Comparison of ENCODE assay signal across 9 mouse cellular contexts in the genomic region with DNA sequence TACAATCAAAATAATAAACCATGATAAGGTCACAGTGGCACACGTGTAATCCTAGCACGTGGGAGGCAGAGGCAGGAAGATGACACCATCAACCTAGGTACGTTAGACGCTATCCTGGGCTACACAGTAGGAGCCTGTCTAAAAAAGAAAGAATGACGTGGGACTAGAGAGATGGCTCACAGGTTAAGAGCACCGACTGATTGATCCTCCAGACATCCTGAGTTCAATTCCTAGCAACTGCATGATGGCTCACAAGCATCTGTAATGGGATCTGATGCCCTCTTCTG. TPM values are rescaled to one million over a fixed set of nuclear protein-coding genes. Genes with fewer than 3 reads are reported as not detected.
A peak's percentile ranks its signal among the peaks of the same experiment; 100 is the strongest.
DNase-seq lines count a peak whose midpoint lies in the region; ATAC-seq and TF ChIP-seq lines count a peak whose summit lies in the region.
"Had no signal": no experiment of that assay in that cellular context is flagged by ENCODE, and none has a peak within 500 bp of the region (broad histone marks: within the 10 kb centered on the region; RNA-seq: fewer than 3 reads in every experiment).

No protein-coding gene starts in this region.

- H3K9ac ChIP-seq in kidney, embryonic 15.5 days = no peak overlapping the region
- no peak overlapping the region for H3K9ac ChIP-seq in midbrain, postnatal 0 days (replicated peaks; ENCODE audit: low read length, poor library complexity, severe bottlenecking)
- H3K9ac ChIP-seq: embryonic facial prominence, embryonic 12.5 days; hindbrain, embryonic 13.5 days had no signal

- no peak for DNase-seq in kidney, postnatal 4 days
- peak; percentile 31 for DNase-seq in T-cell, adult 2 months (ENCODE audit: low spot score)
- DNase-seq in spleen, postnatal 14 days (ENCODE audit: low spot score in 2 of 2) = no peak
- DNase-seq in midbrain, postnatal 0 days (ENCODE audit: low spot score) = no peak

- no peaks in the 10 kb centered on the region for H3K27me3 ChIP-seq in kidney, embryonic 15.5 days
- no peaks in the 10 kb centered on the region for H3K27me3 ChIP-seq in midbrain, postnatal 0 days (ENCODE audit: insufficient read depth, low read length)
- H3K27me3 ChIP-seq: embryonic facial prominence, embryonic 12.5 days had no signal

- WGBS in kidney, embryonic 15.5 days = 26% methylated on average over 6 of the region's 6 CpGs
- WGBS in midbrain, postnatal 0 days = 39% methylated on average over 6 of the region's 6 CpGs

- 0 out of 2 replicates have a peak, but pooled peaks have one; percentile 15 for ATAC-seq in kidney, embryonic 15.5 days (replicated peaks; ENCODE audit: low FRiP score)
- ATAC-seq in granulocyte monocyte progenitor cell, adult 5-6 weeks (replicated peaks; ENCODE audit: poor library complexity, severe bottlenecking) = peak; percentile 38
- ATAC-seq in megakaryocyte progenitor cell, adult 5-6 weeks (replicated peaks; ENCODE audit: poor library complexity) = peak; percentile 36
- ATAC-seq in midbrain, postnatal 0 days (ENCODE audit: low FRiP score) = no peak

- no peak overlapping the region for H3K4me3 ChIP-seq in kidney, embryonic 15.5 days (replicated peaks)
- H3K4me3 ChIP-seq in midbrain, postnatal 0 days (ENCODE audit: low read depth, low read length) = no peak overlapping the region
- H3K4me3 ChIP-seq: embryonic facial prominence, embryonic 12.5 days; hindbrain, embryonic 13.5 days had no signal

- TF ChIP-seq CTCF in midbrain, postnatal 0 days (IDR thresholded peaks at IDR 0.05) = no peak

- H3K36me3 ChIP-seq in kidney, embryonic 15.5 days = no peaks in the 10 kb centered on the region
- no peaks in the 10 kb centered on the region for H3K36me3 ChIP-seq in midbrain, postnatal 0 days (ENCODE audit: insufficient read depth, low read length)
- H3K36me3 ChIP-seq: embryonic facial prominence, embryonic 12.5 days; hindbrain, embryonic 13.5 days had no signal

- H3K4me1 ChIP-seq in kidney, embryonic 15.5 days = 0 out of 2 replicates have a peak, but pooled peaks cover 3% of the 10 kb centered on the region
- no peaks in the 10 kb centered on the region for H3K4me1 ChIP-seq in midbrain, postnatal 0 days (ENCODE audit: insufficient read depth, low read length)

- H3K27ac ChIP-seq in kidney, embryonic 15.5 days = no peak overlapping the region
- no peak overlapping the region for H3K27ac ChIP-seq in midbrain, postnatal 0 days (ENCODE audit: low read depth, low read length)
- H3K27ac ChIP-seq: embryonic facial prominence, embryonic 12.5 days; hindbrain, embryonic 13.5 days had no signal

- H3K9me3 ChIP-seq in kidney, embryonic 15.5 days (replicated peaks) = no peaks in the 10 kb centered on the region
- H3K9me3 ChIP-seq in midbrain, postnatal 0 days (ENCODE audit: low read length) = no peaks in the 10 kb centered on the region
- H3K9me3 ChIP-seq: embryonic facial prominence, embryonic 12.5 days; hindbrain, embryonic 13.5 days had no signal

- peak overlapping the region; percentile 46 for H3K4me2 ChIP-seq in kidney, embryonic 15.5 days
- H3K4me2 ChIP-seq in midbrain, postnatal 0 days (ENCODE audit: low read depth, low read length, poor library complexity, severe bottlenecking) = no peak overlapping the region
- H3K4me2 ChIP-seq: hindbrain, embryonic 13.5 days had no signal

RNA-seq across cellular contexts. Expression of gene Rps26, which starts 13.4 kb away (rescaled TPM):
- 752 and 867 TPM in 2 replicates for polyA plus RNA-seq in kidney, embryonic 15.5 days (2015; fragmentation: Nextera tagmentation; extraction: Ambion mirVana)
- total RNA-seq in granulocyte monocyte progenitor cell, adult 5-6 weeks (2014; fragmentation: Nextera tagmentation) = 2,754 and 2,968 TPM in 2 replicates
- total RNA-seq in granulocyte monocyte progenitor cell, adult 5-6 weeks (2017) = 1,150 and 1,165 TPM in 2 replicates
- 2,069 and 2,075 TPM in 2 replicates for total RNA-seq in megakaryocyte progenitor cell, adult 5-6 weeks (2015)
- 838 and 883 TPM in 2 replicates for total RNA-seq in megakaryocyte progenitor cell, adult 5-6 weeks (2017)
- total RNA-seq in midbrain, postnatal 0 days (2014; rRNA removed) = 1,580 and 1,646 TPM in 2 replicates
- 382 and 398 TPM in 2 replicates for polyA plus RNA-seq in midbrain, postnatal 0 days (2015; fragmentation: Nextera tagmentation; extraction: Ambion mirVana)

RNA-seq across cellular contexts. Expression of gene Erbb3, which starts 23.6 kb away (rescaled TPM):
- polyA plus RNA-seq in kidney, embryonic 15.5 days (2015; fragmentation: Nextera tagmentation; extraction: Ambion mirVana) = 9.7 and 10.7 TPM in 2 replicates
- 1.6 and 1.7 TPM in 2 replicates for total RNA-seq in granulocyte monocyte progenitor cell, adult 5-6 weeks (2014; fragmentation: Nextera tagmentation)
- total RNA-seq in granulocyte monocyte progenitor cell, adult 5-6 weeks (2017) = 1.4 and 1.8 TPM in 2 replicates
- total RNA-seq in megakaryocyte progenitor cell, adult 5-6 weeks (2015) = 2.1 and 2.9 TPM in 2 replicates
- 1.7 and 2.1 TPM in 2 replicates for total RNA-seq in megakaryocyte progenitor cell, adult 5-6 weeks (2017)
- 1.1 and 1.2 TPM in 2 replicates for total RNA-seq in midbrain, postnatal 0 days (2014; rRNA removed)
- polyA plus RNA-seq in midbrain, postnatal 0 days (2015; fragmentation: Nextera tagmentation; extraction: Ambion mirVana) = 0.21 and 0.33 TPM in 2 replicates

RNA-seq across cellular contexts. Expression of gene Ikzf4, which starts 32.7 kb away (rescaled TPM):
- polyA plus RNA-seq in kidney, embryonic 15.5 days (2015; fragmentation: Nextera tagmentation; extraction: Ambion mirVana) = 1.9 and 2.2 TPM in 2 replicates
- total RNA-seq in granulocyte monocyte progenitor cell, adult 5-6 weeks (2014; fragmentation: Nextera tagmentation) = 0.62 TPM in 1 of 2 replicates, not detected in the other
- total RNA-seq in granulocyte monocyte progenitor cell, adult 5-6 weeks (2017) = not detected in 2 replicates
- total RNA-seq in megakaryocyte progenitor cell, adult 5-6 weeks (2015) = 0.20 TPM in 1 of 2 replicates, not detected in the other
- 0.04 TPM in 1 of 2 replicates, not detected in the other for total RNA-seq in megakaryocyte progenitor cell, adult 5-6 weeks (2017)
- total RNA-seq in midbrain, postnatal 0 days (2014; rRNA removed) = 21.9 and 26.2 TPM in 2 replicates
- polyA plus RNA-seq in midbrain, postnatal 0 days (2015; fragmentation: Nextera tagmentation; extraction: Ambion mirVana) = 16.8 and 17.9 TPM in 2 replicates

RNA-seq across cellular contexts. Expression of gene Pa2g4, which starts 47.3 kb away (rescaled TPM):
- 205 and 207 TPM in 2 replicates for polyA plus RNA-seq in kidney, embryonic 15.5 days (2015; fragmentation: Nextera tagmentation; extraction: Ambion mirVana)
- total RNA-seq in granulocyte monocyte progenitor cell, adult 5-6 weeks (2014; fragmentation: Nextera tagmentation) = 404 and 410 TPM in 2 replicates
- 414 and 442 TPM in 2 replicates for total RNA-seq in granulocyte monocyte progenitor cell, adult 5-6 weeks (2017)
- total RNA-seq in megakaryocyte progenitor cell, adult 5-6 weeks (2015) = 504 and 526 TPM in 2 replicates
- 351 and 437 TPM in 2 replicates for total RNA-seq in megakaryocyte progenitor cell, adult 5-6 weeks (2017)
- 78.0 and 82.4 TPM in 2 replicates for total RNA-seq in midbrain, postnatal 0 days (2014; rRNA removed)
- 107 and 110 TPM in 2 replicates for polyA plus RNA-seq in midbrain, postnatal 0 days (2015; fragmentation: Nextera tagmentation; extraction: Ambion mirVana)

Comparison
In these comparisons a context has a peak if more than half of its experiments do, and no peak if none do; other contexts are left out.
1. RNA of gene Ikzf4, which starts 32.7 kb away (total RNA-seq): 21.9 to 26.2 TPM in midbrain, postnatal 0 days; 0.62 TPM in granulocyte monocyte progenitor cell, adult 5-6 weeks and 0.04 to 0.20 TPM in megakaryocyte progenitor cell, adult 5-6 weeks; every median in the first group is over 10 times any median in the second.